Mouse (Mus musculus): ENCODE measurements around the gene Pde6d.
A peak's percentile ranks its signal among the peaks of the same experiment; 100 is the strongest.

DNA sequence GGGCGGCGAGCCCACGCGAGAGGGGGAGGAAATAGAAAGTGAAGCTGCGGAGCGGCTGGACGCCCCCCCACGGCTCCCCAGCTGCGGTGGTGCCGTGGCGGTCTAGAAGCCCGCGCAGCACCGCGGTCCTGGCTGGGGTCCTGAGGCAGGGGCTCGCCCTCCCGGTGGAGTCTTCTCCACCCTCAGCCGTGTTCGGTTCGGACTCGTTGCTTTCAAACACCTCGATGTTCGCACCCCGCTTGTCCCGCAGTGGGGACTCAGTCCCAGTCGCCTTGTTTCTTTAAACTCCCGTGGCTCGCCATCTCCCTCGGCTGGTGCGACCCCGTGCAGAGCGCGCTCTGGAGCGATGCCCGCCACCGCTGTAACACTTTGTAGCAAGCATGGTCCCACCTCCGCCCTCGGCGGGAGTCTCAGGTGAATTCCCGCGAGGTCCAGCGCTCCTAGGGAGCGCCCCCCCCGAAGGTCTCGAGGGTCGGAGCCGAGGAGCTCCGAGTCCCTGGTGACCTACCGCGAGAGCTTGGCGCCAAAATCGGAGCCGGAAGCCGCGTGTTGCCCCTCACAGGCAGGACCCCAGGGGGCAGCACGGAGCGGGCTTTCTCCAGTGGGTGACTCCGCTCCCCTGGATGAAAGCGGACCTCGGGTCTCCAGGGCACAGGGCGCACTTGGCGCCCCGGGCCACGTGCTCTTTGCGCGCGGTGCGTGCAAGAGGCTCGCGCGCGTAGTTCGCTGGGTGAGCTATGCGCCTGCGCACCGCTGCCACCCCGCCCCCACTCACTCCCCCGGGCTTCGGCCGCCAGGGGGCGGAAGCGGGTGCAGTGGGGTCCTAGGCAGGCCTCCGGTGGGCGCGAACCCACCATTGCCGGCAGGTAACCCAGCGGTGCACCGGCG is 54.6 kb downstream of the Pde6d start:
- no peak for TF ChIP-seq POLR2A (IDR thresholded peaks at IDR 0.05; ENCODE audit: low read depth, low read length)
- TF ChIP-seq CTCF (conservative IDR thresholded peaks at IDR 0.05; ENCODE audit: insufficient read depth, insufficient read length, low read depth, low read length), result peak; percentile 62

Measured in kidney, adult 2 months (tissue).